Mouse (Mus musculus) embryonic facial prominence, embryonic 14.5 days (tissue): ENCODE measurements around the gene Tirap. TPM values are rescaled to one million over a fixed set of nuclear protein-coding genes. Genes with fewer than 3 reads are reported as not detected.

Experiments used
- ATAC-seq: fragments of 200-750 bp; cut with Nextera tagmentation; 2 replicates; pipeline ENCODE4 v1.8.0; 2017; ENCODE audit warnings: low read depth, moderate number of reproducible peaks, moderate TSS enrichment
- DNase-seq: peaks from one replicate; pipeline ENCODE4 v3.0.0-alpha.2; 2015; ENCODE audit warnings: low spot score
- H3K27ac ChIP-seq: fragments of 300-500 bp; sonication (generic); replicated peaks from 2 replicates; pipeline ENCODE4 v1.5.1; 2014; ENCODE audit warnings: low read depth, mild to moderate bottlenecking, low read length, moderate library complexity
- H3K27me3 ChIP-seq: fragments of 300-500 bp; sonication (generic); replicated peaks from 2 replicates; pipeline ENCODE4 v1.6.1; 2014; ENCODE audit warnings: low read length; ENCODE audit not compliant: control insufficient read depth, insufficient read depth
- H3K36me3 ChIP-seq: fragments of 300-500 bp; sonication (generic); 2 replicates; pipeline ENCODE4 v1.6.1; 2014; ENCODE audit warnings: low read length, mixed read lengths; ENCODE audit not compliant: control insufficient read depth, insufficient read depth
- H3K4me1 ChIP-seq: fragments of 300-500 bp; sonication (generic); 2 replicates; pipeline ENCODE4 v1.6.1; 2014; ENCODE audit warnings: antibody characterized with exemption, low read length; ENCODE audit not compliant: control insufficient read depth, insufficient read depth
- H3K4me2 ChIP-seq: fragments of 300-500 bp; sonication (generic); 2 replicates; pipeline ENCODE4 v1.6.1; 2014; ENCODE audit warnings: low read depth, mild to moderate bottlenecking, low read length, moderate library complexity, mixed read lengths
- H3K4me3 ChIP-seq: fragments of 300-500 bp; sonication (generic); 2 replicates; pipeline ENCODE4 v1.5.1; 2014; ENCODE audit warnings: low read depth, mild to moderate bottlenecking, low read length
- H3K9ac ChIP-seq: fragments of 300-500 bp; sonication (generic); 2 replicates; pipeline ENCODE4 v1.6.1; 2014; ENCODE audit warnings: low read depth, mild to moderate bottlenecking, low read length, moderate library complexity, mixed read lengths
- H3K9me3 ChIP-seq: fragments of 300-500 bp; sonication (generic); 2 replicates; pipeline ENCODE4 v1.6.1; 2016; ENCODE audit warnings: low read length; ENCODE audit not compliant: control insufficient read depth
- WGBS: fragments of 180-500 bp; shearing (Covaris S2); extraction: QIAGEN DNeasy Blood & Tissue Kit; methylation state at CpG from one replicate; pipeline ENCODE4 v1.1.7; 2014; 5-methylcytosine and 5-hydroxymethylcytosine counted together
- polyA plus RNA-seq: library from polyadenylated mRNA; unstranded; fragments of >200 nt; fragmentation: Nextera tagmentation; extraction: Ambion mirVana; gene quantifications from 2 replicates; pipeline ENCODE4 v1.2.1, GENCODE M21; 2014

Gene Tirap
- polyA plus RNA-seq, 1 experiment from 2014 or later = 10.0 TPM

GRCm38 (mm10) chr9:35198945-35199771, 933 bp downstream of the Tirap start:
- ATAC-seq (peak; percentile 30), DNase-seq (peak; percentile 14)
- Histone ChIP-seq H3K9me3 (no peaks in the 10 kb centered on the region), H3K36me3 (peaks cover under 1% of the 10 kb centered on the region; the same call in 1 of the 2 replicates), H3K27ac (peak overlapping the region; percentile 52), H3K4me2 (peak overlapping the region; percentile 87), H3K4me3 (peak overlapping the region; percentile 68), H3K4me1 (peaks cover 7% of the 10 kb centered on the region; the same call in 1 of the 2 replicates), H3K27me3 (no peaks in the 10 kb centered on the region), H3K9ac (peak overlapping the region; percentile 77)
- WGBS = 27% methylated on average over 18 of the region's 18 CpGs

GRCm38 (mm10) chr9:35198351-35198750, 1.7 kb downstream of the Tirap start:
- no peaks in the 10 kb centered on the region for H3K36me3 ChIP-seq
- no peaks in the 10 kb centered on the region for H3K9me3 ChIP-seq
- no peaks in the 10 kb centered on the region for H3K27me3 ChIP-seq
- peaks cover 7% of the 10 kb centered on the region; the same call in 1 of the 2 replicates for H3K4me1 ChIP-seq
- DNase-seq = no peak
- ATAC-seq = no peak
- H3K4me3 ChIP-seq = no peak overlapping the region
- no peak overlapping the region for H3K27ac ChIP-seq
- H3K4me2 ChIP-seq = peak overlapping the region; percentile 20; the same call in 1 of the 2 replicates
- WGBS = 75% methylated on average over 10 of the region's 10 CpGs
- H3K9ac ChIP-seq = no peak overlapping the region

- Histone ChIP-seq H3K27me3 (no peaks in the 10 kb centered on the region), H3K36me3 (no peaks in the 10 kb centered on the region), H3K4me1 (peaks cover 7% of the 10 kb centered on the region; the same call in 1 of the 2 replicates), H3K27ac (no peak overlapping the region), H3K9me3 (no peaks in the 10 kb centered on the region), H3K4me3 (no peak overlapping the region), H3K9ac (no peak overlapping the region), H3K4me2 (no peak overlapping the region)
- 94% methylated on average over 3 of the region's 3 CpGs for WGBS
- ATAC-seq (no peak), DNase-seq (no peak)
Measured at GRCm38 (mm10) chr9:35197625-35198024, 2.5 kb downstream of the Tirap start.

- no peaks in the 10 kb centered on the region for H3K27me3 ChIP-seq
- DNase-seq (no peak), ATAC-seq (no peak)
- H3K4me3 ChIP-seq = no peak overlapping the region
- no peak overlapping the region for H3K27ac ChIP-seq
- no peaks in the 10 kb centered on the region for H3K4me1 ChIP-seq
- no peak overlapping the region for H3K4me2 ChIP-seq
- 94% methylated on average over 3 of the region's 3 CpGs for whole genome bisulfite sequencing
- peaks cover 18% of the 10 kb centered on the region; the same call in 1 of the 2 replicates for H3K36me3 ChIP-seq
- H3K9me3 ChIP-seq = no peaks in the 10 kb centered on the region
- no peak overlapping the region for H3K9ac ChIP-seq
Measured at GRCm38 (mm10) chr9:35194048-35194447, 6.0 kb downstream of the Tirap start.

GRCm38 (mm10) chr9:35192983-35193542, 7.0 kb downstream of the Tirap start:
- H3K9me3 ChIP-seq = no peaks in the 10 kb centered on the region
- 69% methylated on average over 11 of the region's 11 CpGs for WGBS

GRCm38 (mm10) chr9:35188700-35189099, 11.4 kb downstream of the Tirap start:
- WGBS = 78% methylated on average over 22 of the region's 22 CpGs
- Histone ChIP-seq H3K4me2 (no peak overlapping the region), H3K4me3 (no peak overlapping the region), H3K9me3 (no peaks in the 10 kb centered on the region), H3K27ac (no peak overlapping the region), H3K9ac (no peak overlapping the region), H3K27me3 (no peaks in the 10 kb centered on the region), H3K36me3 (peaks cover 36% of the 10 kb centered on the region; the same call in 1 of the 2 replicates), H3K4me1 (no peaks in the 10 kb centered on the region)
- DNase-seq (no peak), ATAC-seq (no peak)

More at GRCm38 (mm10) chr9:35192983-35193542, 7.0 kb downstream of the Tirap start:
- Histone ChIP-seq H3K4me1 (no peaks in the 10 kb centered on the region), H3K4me3 (no peak overlapping the region), H3K9ac (no peak overlapping the region), H3K27ac (no peak overlapping the region), H3K36me3 (peaks cover 27% of the 10 kb centered on the region; the same call in 1 of the 2 replicates), H3K4me2 (no peak overlapping the region), H3K27me3 (no peaks in the 10 kb centered on the region)
- ATAC-seq (peak; percentile 30; the same call in 1 of the 2 replicates), DNase-seq (peak; percentile 41)

GRCm38 (mm10) chr9:35187351-35187903, 12.7 kb downstream of the Tirap start:
- H3K4me3 ChIP-seq = no peak overlapping the region
- peaks cover 36% of the 10 kb centered on the region; the same call in 1 of the 2 replicates for H3K36me3 ChIP-seq
- ATAC-seq (no peak), DNase-seq (no peak)
- no peaks in the 10 kb centered on the region for H3K4me1 ChIP-seq
- no peaks in the 10 kb centered on the region for H3K27me3 ChIP-seq
- WGBS = 85% methylated on average over 10 of the region's 10 CpGs
- no peak overlapping the region for H3K27ac ChIP-seq
- no peak overlapping the region for H3K4me2 ChIP-seq
- no peaks in the 10 kb centered on the region for H3K9me3 ChIP-seq
- no peak overlapping the region for H3K9ac ChIP-seq

GRCm38 (mm10) chr9:35186430-35186829, 13.7 kb downstream of the Tirap start:
- Histone ChIP-seq H3K4me2 (no peak overlapping the region), H3K4me1 (no peaks in the 10 kb centered on the region), H3K9me3 (no peaks in the 10 kb centered on the region), H3K4me3 (no peak overlapping the region), H3K27me3 (no peaks in the 10 kb centered on the region), H3K27ac (no peak overlapping the region), H3K36me3 (peaks cover 36% of the 10 kb centered on the region; the same call in 1 of the 2 replicates), H3K9ac (no peak overlapping the region)
- DNase-seq (peak; percentile 31), ATAC-seq (no peak)
- WGBS = 85% methylated on average over 4 of the region's 4 CpGs
